Mouse (Mus musculus) spleen, adult 2 months (tissue): ENCODE results near the gene Gm20388.

ENCODE experiments used
- CTCF ChIP-seq: fragments of 200-500 bp; IDR thresholded peaks from 2 replicates; pipeline ENCODE4 v1.5.1; 2011; ENCODE audit warnings: mild to moderate bottlenecking, inconsistent platforms; ENCODE audit not compliant: insufficient read depth, insufficient read length, insufficient replicate concordance; ENCODE audit errors: extremely low read depth
- POLR2A ChIP-seq: fragments of 200-500 bp; IDR thresholded peaks from 2 replicates; pipeline ENCODE4 v1.6.1; 2011; ENCODE audit warnings: low read depth, low read length, inconsistent platforms

- TF ChIP-seq POLR2A (no peak), CTCF (no peak)
Observed at GRCm38 (mm10) chr8:121023736-121024135, 1113.1 kb downstream of the Gm20388 start.
